Mouse (Mus musculus): ENCODE data around the gene Gcnt1. TPM values are rescaled to one million over a fixed set of nuclear protein-coding genes. Genes with fewer than 3 reads are reported as not detected.
A peak's percentile ranks its signal among the peaks of the same experiment; 100 is the strongest.

The Gcnt1 gene
- total and polyA plus RNA-seq, 3 experiments = 1.1 to 12.1 (median 10.8) TPM

- Histone ChIP-seq H3K27me3 (ENCODE audit: control insufficient read depth, insufficient read depth, low read length) (no peaks in the 10 kb centered on the region), H3K9ac (ENCODE audit: low read depth, low read length) (no peak overlapping the region), H3K36me3 (ENCODE audit: control insufficient read depth, insufficient read depth, low read length) (no peaks in the 10 kb centered on the region), H3K79me2 (replicated peaks; ENCODE audit: control insufficient read depth, insufficient read depth, low read length) (no peaks in the 10 kb centered on the region), H3K4me1 (ENCODE audit: control insufficient read depth, insufficient read depth, low read length) (peaks cover 2% of the 10 kb centered on the region), H3K27ac (no peak overlapping the region), H3K4me3 (no peak overlapping the region)
- intact Hi-C loops (cut with DNase I) = no loop called here
- 66% methylated on average over 12 of the region's 12 CpGs for WGBS
- TF ChIP-seq POLR2A (IDR thresholded peaks at IDR 0.05; ENCODE audit: insufficient read depth, low read depth, low read length) (no peak), CTCF (IDR thresholded peaks at IDR 0.05) (no peak), EP300 (IDR thresholded peaks at IDR 0.05; ENCODE audit: insufficient read depth, low read depth, low read length) (no peak)
- DNase-seq = peak in 1 of 2 experiments; percentile 5
These were observed 37.9 kb downstream of the Gcnt1 start for GRCm38 (mm10) chr19:17334644-17335333.

- H3K27ac ChIP-seq = peak overlapping the region; percentile 6; the same call in 1 of the 2 replicates
- no peaks in the 10 kb centered on the region for H3K27me3 ChIP-seq (ENCODE audit: control insufficient read depth, insufficient read depth, low read length)
- H3K4me1 ChIP-seq (ENCODE audit: control insufficient read depth, insufficient read depth, low read length) = peaks cover 2% of the 10 kb centered on the region
- peak in 1 of 2 experiments; percentile 64 for DNase-seq
- H3K36me3 ChIP-seq (ENCODE audit: control insufficient read depth, insufficient read depth, low read length) = no peaks in the 10 kb centered on the region
- H3K79me2 ChIP-seq (replicated peaks; ENCODE audit: control insufficient read depth, insufficient read depth, low read length) = no peaks in the 10 kb centered on the region
- no peak overlapping the region for H3K4me3 ChIP-seq
- H3K9ac ChIP-seq (ENCODE audit: low read depth, low read length) = no peak overlapping the region
- intact Hi-C loops (cut with DNase I) = no loop called here
- 20% methylated on average over 7 of the region's 7 CpGs for WGBS
- TF ChIP-seq EP300 (IDR thresholded peaks at IDR 0.05; ENCODE audit: insufficient read depth, low read depth, low read length) (peak; percentile 78), CTCF (IDR thresholded peaks at IDR 0.05) (no peak)
These were observed 39.6 kb downstream of the Gcnt1 start for GRCm38 (mm10) chr19:17333043-17333442.

- Histone ChIP-seq H3K27ac (no peak overlapping the region), H3K79me2 (replicated peaks; ENCODE audit: control insufficient read depth, insufficient read depth, low read length) (no peaks in the 10 kb centered on the region), H3K36me3 (ENCODE audit: control insufficient read depth, insufficient read depth, low read length) (no peaks in the 10 kb centered on the region), H3K4me3 (no peak overlapping the region), H3K27me3 (ENCODE audit: control insufficient read depth, insufficient read depth, low read length) (no peaks in the 10 kb centered on the region), H3K4me1 (ENCODE audit: control insufficient read depth, insufficient read depth, low read length) (peaks cover 2% of the 10 kb centered on the region; the same call in 1 of the 2 replicates), H3K9ac (ENCODE audit: low read depth, low read length) (no peak overlapping the region)
- no peak for TF ChIP-seq CTCF (IDR thresholded peaks at IDR 0.05)
- TF ChIP-seq EP300 (IDR thresholded peaks at IDR 0.05; ENCODE audit: insufficient read depth, low read depth, low read length) = no peak
- no peak for TF ChIP-seq POLR2A (IDR thresholded peaks at IDR 0.05; ENCODE audit: insufficient read depth, low read depth, low read length)
- DNase-seq = no peak
- intact Hi-C loops (cut with DNase I) = no loop called here
- 91% methylated on average over 10 of the region's 10 CpGs for WGBS
These were observed 43.7 kb downstream of the Gcnt1 start for GRCm38 (mm10) chr19:17328916-17329315.

- intact Hi-C loops (cut with DNase I) = no loop called here
- TF ChIP-seq EP300 (IDR thresholded peaks at IDR 0.05; ENCODE audit: insufficient read depth, low read depth, low read length) (no peak), POLR2A (IDR thresholded peaks at IDR 0.05; ENCODE audit: insufficient read depth, low read depth, low read length) (no peak), CTCF (IDR thresholded peaks at IDR 0.05) (no peak)
- 79% methylated on average over 6 of the region's 6 CpGs for WGBS
These were observed 44.7 kb downstream of the Gcnt1 start for GRCm38 (mm10) chr19:17327881-17328404.

GRCm38 (mm10) chr19:17323689-17324241, 48.9 kb downstream of the Gcnt1 start:
- Histone ChIP-seq H3K4me3 (no peak overlapping the region), H3K27ac (no peak overlapping the region), H3K9ac (ENCODE audit: low read depth, low read length) (no peak overlapping the region), H3K36me3 (ENCODE audit: control insufficient read depth, insufficient read depth, low read length) (no peaks in the 10 kb centered on the region), H3K79me2 (replicated peaks; ENCODE audit: control insufficient read depth, insufficient read depth, low read length) (no peaks in the 10 kb centered on the region), H3K27me3 (ENCODE audit: control insufficient read depth, insufficient read depth, low read length) (no peaks in the 10 kb centered on the region), H3K4me1 (ENCODE audit: control insufficient read depth, insufficient read depth, low read length) (no peaks in the 10 kb centered on the region)
- intact Hi-C loops (cut with DNase I) = no loop called here
- TF ChIP-seq EP300 (IDR thresholded peaks at IDR 0.05; ENCODE audit: insufficient read depth, low read depth, low read length) (no peak), POLR2A (IDR thresholded peaks at IDR 0.05; ENCODE audit: insufficient read depth, low read depth, low read length) (no peak), CTCF (IDR thresholded peaks at IDR 0.05) (no peak)
- WGBS = 77% methylated on average over 5 of the region's 5 CpGs
- DNase-seq = no peak

More at GRCm38 (mm10) chr19:17327881-17328404, 44.7 kb downstream of the Gcnt1 start:
- H3K36me3 ChIP-seq (ENCODE audit: control insufficient read depth, insufficient read depth, low read length) = no peaks in the 10 kb centered on the region
- DNase-seq = no peak
- H3K27me3 ChIP-seq (ENCODE audit: control insufficient read depth, insufficient read depth, low read length) = no peaks in the 10 kb centered on the region
- no peak overlapping the region for H3K4me3 ChIP-seq
- no peaks in the 10 kb centered on the region for H3K79me2 ChIP-seq (replicated peaks; ENCODE audit: control insufficient read depth, insufficient read depth, low read length)
- no peak overlapping the region for H3K9ac ChIP-seq (ENCODE audit: low read depth, low read length)
- H3K27ac ChIP-seq = no peak overlapping the region
- H3K4me1 ChIP-seq (ENCODE audit: control insufficient read depth, insufficient read depth, low read length) = no peaks in the 10 kb centered on the region

All from heart, adult 2 months (tissue).